Mouse (Mus musculus) cerebellum, adult 2 months (tissue): ENCODE data around the gene Dnm3. TPM values are rescaled to one million over a fixed set of nuclear protein-coding genes. Genes with fewer than 3 reads are reported as not detected.

Experiments used
- DNase-seq, 2 experiments: peaks; one replicate each; pipeline ENCODE4 v3.0.0; 2021
- H3K27ac ChIP-seq: fragments of 200-500 bp; 2 replicates; pipeline ENCODE4 v1.5.1; 2012; ENCODE audit warnings: low read length, control low read depth, inconsistent platforms; ENCODE audit not compliant: insufficient read depth
- H3K27me3 ChIP-seq: fragments of 200-500 bp; 2 replicates; pipeline ENCODE4 v1.6.1; 2012; ENCODE audit warnings: inconsistent platforms, mild to moderate bottlenecking, low read length, moderate library complexity; ENCODE audit not compliant: control insufficient read depth, insufficient read depth
- H3K4me1 ChIP-seq: fragments of 200-500 bp; 2 replicates; pipeline ENCODE4 v1.6.1; 2011; ENCODE audit warnings: low read length; ENCODE audit not compliant: control insufficient read depth, insufficient read depth
- H3K4me3 ChIP-seq: fragments of 200-500 bp; replicated peaks from 2 replicates; pipeline ENCODE3; 2011; ENCODE audit warnings: mild to moderate bottlenecking, low read depth, low read length, control low read depth; ENCODE audit not compliant: insufficient read depth
- CTCF ChIP-seq: fragments of 200-500 bp; IDR thresholded peaks from 2 replicates; pipeline ENCODE4 v1.5.1; 2011; ENCODE audit warnings: low read depth, mild to moderate bottlenecking, control low read depth, low read length, moderate library complexity, borderline replicate concordance; ENCODE audit not compliant: insufficient read depth
- POLR2A ChIP-seq: fragments of 200-500 bp; IDR thresholded peaks from 2 replicates; pipeline ENCODE4 v1.6.1; 2011; ENCODE audit warnings: low read length, control low read depth, borderline replicate concordance; ENCODE audit not compliant: insufficient read depth
- WGBS: fragments of 180-500 bp; shearing (Covaris S2); methylation state at CpG from one replicate; pipeline ENCODE4 v1.1.7; 2018; 5-methylcytosine and 5-hydroxymethylcytosine counted together
- polyA plus RNA-seq: library from polyadenylated mRNA; depleted of rRNA; stranded (reverse); fragments of >200 nt; gene quantifications from 2 replicates; pipeline ENCODE4 v1.2.3, GENCODE M21; 2012

Gene Dnm3
- polyA plus RNA-seq, 1 experiment: 93.6 TPM

- whole genome bisulfite sequencing: 61% methylated on average over 10 of the region's 10 CpGs
- H3K4me1 ChIP-seq: no peaks in the 10 kb centered on the region
- TF ChIP-seq CTCF (no peak), POLR2A (no peak)
- DNase-seq: peak; percentile 18 to 41
- H3K27me3 ChIP-seq: no peaks in the 10 kb centered on the region
- H3K4me3 ChIP-seq: no peak overlapping the region
- H3K27ac ChIP-seq: no peak overlapping the region
Measured at GRCm38 (mm10) chr1:162037968-162038421, 439.8 kb downstream of the Dnm3 start.

- WGBS: 80% methylated on average over 6 of the region's 6 CpGs
- no peaks in the 10 kb centered on the region for H3K27me3 ChIP-seq
- H3K4me1 ChIP-seq: no peaks in the 10 kb centered on the region
- no peak overlapping the region for H3K27ac ChIP-seq
- TF ChIP-seq CTCF: no peak
- no peak for TF ChIP-seq POLR2A
- DNase-seq: no peak
- no peak overlapping the region for H3K4me3 ChIP-seq
Measured at GRCm38 (mm10) chr1:162037185-162037765, 440.6 kb downstream of the Dnm3 start.

GRCm38 (mm10) chr1:162036461-162036835, 441.4 kb downstream of the Dnm3 start:
- Histone ChIP-seq H3K27me3 (no peaks in the 10 kb centered on the region), H3K27ac (no peak overlapping the region), H3K4me3 (no peak overlapping the region), H3K4me1 (no peaks in the 10 kb centered on the region)
- no peak for TF ChIP-seq POLR2A
- no peak for TF ChIP-seq CTCF
- peak in 1 of 2 experiments; percentile 8 for DNase-seq
- WGBS: 28% methylated on average over 5 of the region's 5 CpGs

GRCm38 (mm10) chr1:162035800-162036460, 441.9 kb downstream of the Dnm3 start:
- Histone ChIP-seq H3K27me3 (no peaks in the 10 kb centered on the region), H3K4me1 (no peaks in the 10 kb centered on the region), H3K4me3 (no peak overlapping the region), H3K27ac (no peak overlapping the region)
- no peak for DNase-seq
- TF ChIP-seq CTCF (no peak), POLR2A (no peak)
- 90% methylated on average over 6 of the region's 6 CpGs for WGBS

- 81% methylated on average over 8 of the region's 8 CpGs for WGBS
- H3K27ac ChIP-seq: no peak overlapping the region
Measured at GRCm38 (mm10) chr1:162023681-162024270, 454.1 kb downstream of the Dnm3 start.

GRCm38 (mm10) chr1:162020766-162021165, 457.1 kb downstream of the Dnm3 start:
- TF ChIP-seq CTCF (no peak), POLR2A (no peak)
- 86% methylated on average over 4 of the region's 4 CpGs for WGBS
- Histone ChIP-seq H3K4me3 (no peak overlapping the region), H3K27ac (no peak overlapping the region), H3K4me1 (no peaks in the 10 kb centered on the region), H3K27me3 (no peaks in the 10 kb centered on the region)
- DNase-seq: no peak

More at GRCm38 (mm10) chr1:162023681-162024270, 454.1 kb downstream of the Dnm3 start:
- no peaks in the 10 kb centered on the region for H3K4me1 ChIP-seq
- no peaks in the 10 kb centered on the region for H3K27me3 ChIP-seq
- TF ChIP-seq POLR2A (no peak), CTCF (no peak)
- no peak for DNase-seq
- H3K4me3 ChIP-seq: no peak overlapping the region

- no peak for DNase-seq
- WGBS: 81% methylated on average over 7 of the region's 7 CpGs
- Histone ChIP-seq H3K4me3 (no peak overlapping the region), H3K27me3 (no peaks in the 10 kb centered on the region), H3K27ac (no peak overlapping the region), H3K4me1 (no peaks in the 10 kb centered on the region)
- TF ChIP-seq CTCF: no peak
- TF ChIP-seq POLR2A: no peak
Measured at GRCm38 (mm10) chr1:162020303-162020731, 457.5 kb downstream of the Dnm3 start.

GRCm38 (mm10) chr1:162018601-162018977, 459.2 kb downstream of the Dnm3 start:
- 96% methylated on average over 6 of the region's 6 CpGs for WGBS
- TF ChIP-seq CTCF (no peak), POLR2A (no peak)

More at GRCm38 (mm10) chr1:162018601-162018977, 459.2 kb downstream of the Dnm3 start:
- no peaks in the 10 kb centered on the region for H3K27me3 ChIP-seq
- no peaks in the 10 kb centered on the region for H3K4me1 ChIP-seq
- DNase-seq: no peak
- H3K4me3 ChIP-seq: no peak overlapping the region
- no peak overlapping the region for H3K27ac ChIP-seq
